Mouse (Mus musculus) T-helper 1 cell (primary cell): ENCODE measurements around the gene Gm26920.
"Not testable (repeated sequence)": the region's sequence is repeated elsewhere in the genome, so short reads cannot be mapped to it uniquely, and the experiment has no call there.

Experiments
- in situ Hi-C: fragments of 300-600 bp; cut with MboI, MseI; formaldehyde crosslinking; loops from one replicate; pipeline ENCODE4 v1.15.1; 2025; ENCODE audit warnings: high pct_unique_total_duplicates

The Gm26920 gene

GRCm38 (mm10) chr7:30090092-30090969, at the start of gene Gm26920, which contains the start of gene Zfp566:
TSS of gene Gm26920 (minus strand) at chr7:30090410.
TSS of gene Zfp566 (minus strand) at chr7:30090527.
- in situ Hi-C loops, result no loop called here

GRCm38 (mm10) chr7:30136826-30137225, 46.6 kb upstream of the Gm26920 start:
- in situ Hi-C loops, result no loop called here

DNA sequence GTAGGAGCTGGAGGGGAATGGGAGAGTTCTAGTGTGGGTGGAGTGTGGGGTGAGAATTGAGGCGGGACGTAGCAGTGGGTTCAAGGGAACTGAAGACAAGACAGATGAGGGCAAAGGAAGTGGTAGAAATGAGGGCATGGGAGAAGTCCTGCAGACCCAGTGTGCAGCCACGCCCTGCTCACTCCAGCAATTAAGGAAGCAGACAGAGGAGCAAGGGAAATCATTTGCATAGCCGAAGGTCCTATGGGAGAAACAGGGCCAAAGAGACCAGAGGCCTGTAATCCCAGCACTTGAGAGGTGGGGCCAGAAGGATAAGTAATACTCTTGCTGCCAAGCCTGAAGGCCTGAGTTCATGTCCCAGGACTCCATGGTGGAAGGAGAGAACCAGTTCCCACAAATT, 42.2 kb upstream of the Gm26920 start:
- in situ Hi-C loops, result no loop called here

- in situ Hi-C loops, result no loop called here
Measured at GRCm38 (mm10) chr7:30129900-30130299, 39.7 kb upstream of the Gm26920 start.

GRCm38 (mm10) chr7:30122188-30122530, 31.9 kb upstream of the Gm26920 start:
- in situ Hi-C loops, result no loop called here

- in situ Hi-C loops, result no loop called here
Measured at GRCm38 (mm10) chr7:30121308-30122187, 31.3 kb upstream of the Gm26920 start, which contains the start of gene Zfp382. TSS of gene Zfp382 (plus strand) at chr7:30121942.

DNA sequence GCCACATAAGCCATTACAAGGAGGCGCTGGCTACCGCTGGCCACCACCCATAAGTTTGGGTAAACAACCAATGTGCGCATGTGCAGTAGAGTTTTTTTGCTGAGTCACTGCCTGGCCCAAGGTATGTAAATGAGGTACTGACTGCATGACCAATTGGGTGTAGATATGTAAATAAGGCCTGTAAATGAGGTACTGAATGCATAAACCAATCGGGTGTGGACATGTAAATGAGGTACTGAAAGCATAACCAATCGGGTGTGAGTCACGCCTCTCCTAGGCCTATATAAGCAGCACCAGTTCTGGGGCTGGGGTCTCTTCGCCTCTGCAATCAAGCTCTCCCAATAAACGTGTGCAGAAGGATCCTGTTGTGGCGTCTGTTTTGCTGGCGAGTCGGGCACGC, 27.7 kb upstream of the Gm26920 start:
- in situ Hi-C loops, result not testable (repeated sequence)

DNA sequence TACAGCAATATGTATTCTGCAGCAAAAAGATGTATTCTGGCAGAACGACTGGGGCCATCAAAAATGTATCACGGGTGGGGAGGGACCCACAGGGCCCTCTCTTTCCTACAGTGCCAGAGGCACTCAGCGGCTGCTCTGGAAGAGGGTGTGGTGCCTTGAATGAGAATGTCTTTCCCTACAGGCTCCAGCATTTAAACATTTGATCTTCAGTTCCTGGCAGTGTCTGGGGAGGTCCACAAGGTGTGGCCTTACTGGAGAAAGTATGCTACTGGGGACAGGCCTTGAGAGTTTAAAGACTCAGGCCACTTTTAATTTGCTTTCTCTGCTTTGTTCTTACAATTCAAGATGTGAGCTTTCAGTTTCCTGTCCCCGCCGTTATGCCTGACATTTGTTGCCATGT, 25.9 kb upstream of the Gm26920 start:
- in situ Hi-C loops, result no loop called here

GRCm38 (mm10) chr7:30099297-30099696, 9.1 kb upstream of the Gm26920 start:
- in situ Hi-C loops, result no loop called here

GRCm38 (mm10) chr7:30095551-30096125, 5.4 kb upstream of the Gm26920 start:
- in situ Hi-C loops, result no loop called here

DNA sequence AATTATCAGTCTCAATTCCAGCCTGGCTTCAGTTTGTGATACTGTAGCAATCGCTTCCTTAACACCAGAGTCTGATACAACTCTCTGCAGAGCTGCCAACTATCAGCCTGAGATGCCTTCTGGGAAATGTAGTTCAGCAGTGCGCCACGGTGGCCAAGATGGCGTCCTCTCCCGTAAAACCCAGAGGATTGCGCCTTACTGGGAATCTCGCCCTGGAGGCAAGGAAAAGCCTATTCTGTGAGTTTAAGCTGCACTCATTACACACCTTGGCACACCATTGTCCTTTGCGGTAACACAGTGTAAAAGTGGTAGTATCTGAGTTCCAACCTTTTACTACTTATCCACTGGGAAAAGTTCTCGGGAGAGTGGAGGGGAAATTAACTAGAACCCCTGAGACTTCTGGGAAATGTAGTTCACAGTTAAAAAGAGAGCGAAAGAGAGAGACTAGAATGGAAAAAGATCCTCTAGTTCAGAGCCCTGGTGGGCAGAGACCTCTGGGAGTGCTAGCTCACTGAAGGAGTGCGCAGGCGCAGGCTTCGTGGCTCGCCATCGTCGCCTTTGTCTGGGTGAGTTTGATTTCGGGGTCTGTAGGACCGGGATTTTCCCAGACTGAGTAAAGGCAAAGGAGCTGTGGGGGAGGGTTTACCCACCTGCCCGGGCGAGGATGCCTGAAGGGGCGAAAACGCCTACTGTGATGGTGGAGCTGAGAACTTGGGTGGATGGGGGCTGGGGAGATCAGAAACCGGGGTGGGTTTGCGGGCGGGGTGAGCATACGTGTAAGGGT, 4.6 kb upstream of the Gm26920 start, which contains the start of gene Zfp260:
Gene Zfp260, plus strand, starts transcription at position 132 of the 784 bp plus-strand sequence.
- in situ Hi-C loops, result no loop called here

DNA sequence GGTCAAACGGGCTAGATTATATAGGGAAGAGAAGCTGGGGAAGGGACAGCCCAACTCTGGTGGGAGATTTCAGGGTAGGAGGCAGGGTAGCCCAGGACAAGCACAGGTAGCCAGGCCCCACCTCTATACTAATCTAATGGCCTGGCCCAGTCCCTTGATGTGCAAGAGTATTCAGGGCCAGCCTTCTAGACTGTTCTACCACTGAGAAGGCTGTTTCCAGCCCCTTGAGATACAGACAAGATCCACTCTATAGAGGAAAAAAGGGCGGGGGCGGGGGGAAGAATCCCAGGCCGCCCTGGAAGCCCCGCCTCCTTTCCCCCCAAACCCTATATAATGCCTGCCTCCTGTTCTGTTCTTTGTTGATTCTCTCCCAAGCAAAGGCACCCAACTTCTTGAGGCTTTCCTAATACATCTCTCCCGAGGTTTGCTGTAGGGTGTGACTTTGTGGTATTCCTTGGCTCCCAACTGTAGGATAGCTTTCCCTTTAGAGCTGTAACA, 3.8 kb upstream of the Gm26920 start:
- in situ Hi-C loops, result no loop called here

DNA sequence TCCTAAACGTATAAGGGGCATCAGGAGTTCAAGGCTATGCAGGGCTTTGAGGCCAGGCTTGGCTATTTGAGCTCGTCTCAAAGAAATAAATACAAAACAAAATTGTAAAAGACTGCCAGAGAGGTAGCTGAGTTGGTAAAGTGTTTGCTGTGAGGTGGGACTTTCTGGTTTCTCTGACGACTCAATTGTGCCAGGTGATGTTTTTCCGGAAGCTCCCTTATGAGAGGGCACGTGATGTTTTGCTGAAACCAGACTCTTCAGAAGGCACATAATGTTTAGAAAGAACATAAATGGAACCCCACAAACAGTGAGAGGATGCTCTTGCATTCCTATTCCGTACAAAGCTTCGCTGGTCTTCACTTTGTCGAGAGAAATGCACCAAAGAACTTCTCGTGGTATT, 2.5 kb upstream of the Gm26920 start:
- in situ Hi-C loops, result no loop called here

DNA sequence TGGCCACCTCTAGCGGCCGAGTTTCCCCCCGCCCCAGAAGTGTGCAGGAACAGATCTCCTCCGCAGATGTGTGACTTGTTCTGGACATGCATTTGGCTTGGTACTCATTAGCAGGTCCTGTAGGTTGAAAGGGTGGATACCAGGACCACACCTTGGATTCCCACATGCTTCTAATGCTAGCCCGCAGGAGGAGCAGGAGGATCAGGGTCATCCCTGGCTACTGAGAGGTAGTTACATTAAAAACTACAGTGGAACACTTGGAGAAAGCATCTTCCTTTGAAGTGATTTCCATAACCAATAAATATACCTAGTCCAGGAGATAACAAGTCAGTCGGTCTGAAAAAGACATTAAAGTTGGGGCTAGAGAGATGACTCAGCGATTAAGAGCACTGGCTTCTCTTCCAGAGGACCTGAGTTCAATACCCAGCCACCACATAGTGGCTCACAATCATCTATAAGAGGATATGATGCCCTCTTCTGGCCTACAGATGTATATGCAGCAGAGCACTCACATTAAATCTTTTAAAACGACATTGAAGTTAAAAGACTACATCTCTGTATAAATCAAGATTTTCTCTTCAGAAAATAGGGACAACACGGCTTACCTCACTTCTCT, 868 bp upstream of the Gm26920 start:
- in situ Hi-C loops, result no loop called here

DNA sequence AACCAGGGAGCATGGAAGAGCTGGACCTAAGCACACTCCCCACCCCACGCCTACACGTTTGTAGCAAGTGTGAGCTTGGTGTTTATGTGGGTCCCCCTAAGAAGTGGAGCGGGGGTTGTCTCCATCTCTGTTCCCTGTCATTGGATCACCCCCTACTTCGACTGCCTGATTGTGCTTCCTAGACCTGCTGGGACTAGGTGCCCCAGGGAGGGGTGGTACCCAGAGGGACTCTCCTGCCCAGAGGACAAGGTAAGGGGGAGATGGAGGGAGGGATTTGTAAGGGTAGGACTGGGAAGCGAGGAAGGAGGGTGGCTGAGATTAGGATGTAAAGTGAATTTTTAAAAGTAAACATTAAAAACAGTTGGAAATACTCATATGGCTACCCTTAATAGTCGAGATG, 805 bp downstream of the Gm26920 start:
- in situ Hi-C loops, result no loop called here

DNA sequence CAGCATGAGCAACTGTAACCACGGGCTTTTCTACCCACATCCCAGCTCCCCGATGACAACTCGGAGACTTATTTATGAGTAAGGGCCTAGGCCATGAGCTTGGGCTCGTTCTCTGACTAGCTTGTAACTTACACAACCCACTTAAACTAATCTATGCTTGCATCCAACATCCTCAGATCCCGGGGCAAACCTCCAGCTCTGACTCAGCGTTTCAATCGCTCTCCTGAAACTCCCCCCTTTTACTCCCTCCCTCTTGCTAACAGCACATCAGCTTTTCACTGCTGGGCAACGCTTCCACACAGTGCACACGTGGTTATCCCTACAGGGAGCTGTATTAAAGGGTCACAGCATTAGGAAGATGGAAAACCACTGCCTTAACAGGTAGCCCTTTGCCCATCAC, 3.7 kb downstream of the Gm26920 start:
- in situ Hi-C loops, result no loop called here

DNA sequence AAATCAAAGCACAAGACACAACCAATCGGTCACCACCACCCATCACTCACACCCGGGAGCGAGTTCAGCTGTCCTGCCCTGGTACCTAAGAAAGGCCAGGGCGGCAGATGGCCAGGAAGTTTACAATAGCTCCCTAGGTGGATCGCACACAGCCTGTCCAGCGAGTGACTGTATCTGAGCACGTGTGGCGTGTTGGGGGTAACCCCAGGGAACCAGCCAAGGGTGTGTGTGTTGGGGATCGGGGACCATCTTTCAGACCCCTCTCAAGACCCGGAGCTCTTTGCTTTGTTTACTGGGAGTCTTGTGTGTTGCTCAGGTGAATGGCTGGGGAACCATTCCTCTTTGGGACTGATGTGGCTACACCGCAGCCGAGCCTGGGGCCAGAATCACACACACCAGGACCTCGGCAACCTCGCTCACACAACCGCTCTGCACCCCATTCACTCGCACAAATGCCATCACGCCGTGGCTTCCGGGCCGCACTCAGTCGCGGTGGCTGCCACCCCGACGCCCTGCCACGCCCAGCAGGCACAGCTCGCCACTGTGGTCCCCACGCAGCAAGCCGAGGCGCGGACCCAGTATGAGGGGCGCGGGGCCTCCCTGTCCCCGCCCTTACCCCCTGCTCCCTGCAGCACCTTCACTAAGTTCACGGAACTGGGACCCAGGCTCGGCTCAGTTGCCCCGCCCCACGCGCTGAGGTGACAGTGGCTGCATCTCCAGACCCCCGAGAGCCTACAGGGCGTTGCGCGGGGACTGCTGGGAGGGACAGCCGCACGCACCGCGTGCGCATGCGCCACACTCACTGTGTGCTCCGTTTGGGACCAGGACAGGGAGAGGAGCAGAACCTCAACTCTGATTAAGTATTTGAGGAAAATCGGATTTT, 17.8 kb downstream of the Gm26920 start, which contains the start of gene Zfp82:
Gene Zfp82, minus strand, starts transcription at position 755 of the 883 bp plus-strand sequence.
- in situ Hi-C loops, result no loop called here

GRCm38 (mm10) chr7:30064622-30065021, 25.6 kb downstream of the Gm26920 start:
- in situ Hi-C loops, result no loop called here

GRCm38 (mm10) chr7:30062478-30062877, 27.7 kb downstream of the Gm26920 start:
- in situ Hi-C loops, result no loop called here

GRCm38 (mm10) chr7:30060341-30060740, 29.9 kb downstream of the Gm26920 start:
- in situ Hi-C loops, result no loop called here
